27 mouse cellular contexts compared by ENCODE assay signal in genomic region chr5:140225881-140226280, GRCm38 (mm10).
DNase-seq lines count a peak whose midpoint lies in the region; ATAC-seq and TF ChIP-seq lines count a peak whose summit lies in the region.
"Had no signal": no experiment of that assay in that cellular context is flagged by ENCODE, and none has a peak within 500 bp of the region (broad histone marks: within the 10 kb centered on the region; RNA-seq: fewer than 3 reads in every experiment).

No protein-coding gene starts in this region.

- 0 out of 2 replicates have a peak overlapping the region, but pooled peaks have one; percentile 19 for H3K27ac ChIP-seq in embryonic facial prominence, embryonic 15.5 days (replicated peaks)
- no peak overlapping the region for H3K27ac ChIP-seq in embryonic facial prominence, embryonic 10.5 days (replicated peaks)
- peak overlapping the region; percentile 43; the same call in 1 of the 2 replicates for H3K27ac ChIP-seq in kidney, adult 2 months (ENCODE audit: insufficient read depth, low read depth, low read length)
- H3K27ac ChIP-seq in kidney, embryonic 16.5 days (ENCODE audit: low read length), result peak overlapping the region; percentile 48; the same call in 1 of the 2 replicates
- no peak overlapping the region for H3K27ac ChIP-seq in limb, embryonic 10.5 days
- H3K27ac ChIP-seq: embryonic facial prominence, embryonic 13.5 days; gastrocnemius, adult 2 months; heart, adult 2 months; hindbrain, embryonic 15.5 days; liver, embryonic 12.5 days; stomach, embryonic 15.5 days had no signal

- no peak overlapping the region for H3K9ac ChIP-seq in embryonic facial prominence, embryonic 15.5 days
- H3K9ac ChIP-seq in kidney, embryonic 16.5 days (replicated peaks; ENCODE audit: low read length), result no peak overlapping the region
- H3K9ac ChIP-seq: heart, embryonic 12.5 days; hindbrain, embryonic 15.5 days; liver, embryonic 12.5 days; liver, postnatal 0 days; midbrain, embryonic 12.5 days; stomach, embryonic 15.5 days had no signal

- H3K27me3 ChIP-seq in embryonic facial prominence, embryonic 15.5 days, result no peaks in the 10 kb centered on the region
- H3K27me3 ChIP-seq in embryonic facial prominence, embryonic 10.5 days (replicated peaks; ENCODE audit: low read depth, poor library complexity, severe bottlenecking), result no peaks in the 10 kb centered on the region
- H3K27me3 ChIP-seq in kidney, adult 2 months (replicated peaks; ENCODE audit: control insufficient read depth, insufficient read depth, low read length), result no peaks in the 10 kb centered on the region
- no peaks in the 10 kb centered on the region for H3K27me3 ChIP-seq in kidney, embryonic 16.5 days (ENCODE audit: insufficient read depth, low read length)
- H3K27me3 ChIP-seq in limb, embryonic 10.5 days (ENCODE audit: low read depth, poor library complexity, severe bottlenecking), result no peaks in the 10 kb centered on the region
- H3K27me3 ChIP-seq: CH12.LX; embryonic facial prominence, embryonic 13.5 days; hindbrain, embryonic 15.5 days; liver, embryonic 12.5 days; midbrain, embryonic 12.5 days; stomach, embryonic 15.5 days had no signal

- no peak for ATAC-seq in embryonic facial prominence, embryonic 15.5 days (ENCODE audit: insufficient number of reproducible peaks, low FRiP score, low TSS enrichment, low read depth)
- peak; percentile 83 for ATAC-seq in kidney, embryonic 16.5 days (ENCODE audit: low FRiP score, low TSS enrichment)
- ATAC-seq: forebrain, embryonic 16.5 days; liver, embryonic 12.5 days; liver, postnatal 0 days had no signal

- H3K4me1 ChIP-seq in embryonic facial prominence, embryonic 15.5 days, result peaks cover 34% of the 10 kb centered on the region
- H3K4me1 ChIP-seq in embryonic facial prominence, embryonic 10.5 days, result peaks cover 29% of the 10 kb centered on the region
- 0 out of 2 replicates have a peak, but pooled peaks cover 5% of the 10 kb centered on the region for H3K4me1 ChIP-seq in kidney, adult 2 months (ENCODE audit: control insufficient read depth, insufficient read depth, low read length)
- peaks cover 13% of the 10 kb centered on the region for H3K4me1 ChIP-seq in kidney, embryonic 16.5 days (ENCODE audit: insufficient read depth, low read length)
- H3K4me1 ChIP-seq in limb, embryonic 10.5 days, result peaks cover 14% of the 10 kb centered on the region; the same call in 1 of the 2 replicates
- H3K4me1 ChIP-seq: stomach, embryonic 15.5 days had no signal

- TF ChIP-seq POLR2A in kidney, adult 2 months (IDR thresholded peaks at IDR 0.05; ENCODE audit: low read depth, low read length), result no peak

- no peak for DNase-seq in embryonic facial prominence, embryonic 10.5 days (ENCODE audit: low spot score)
- peak; percentile 64 for DNase-seq in kidney, adult 2 months
- DNase-seq in kidney, postnatal 4 days, result peak; percentile 21 to 52
- no peak for DNase-seq in retina, embryonic 14.5 days (ENCODE audit: low spot score)
- no peak for DNase-seq in limb, embryonic 10.5 days (ENCODE audit: low spot score)
- DNase-seq: adrenal gland, adult 8-10 months; cerebellum, adult 11 months; cerebellum, adult 9-10 months; cerebellum, postnatal 36 days; gastrocnemius, adult 2 months; gastrocnemius, postnatal 36 days; heart, adult 2 months; liver, postnatal 0 days; lung, postnatal 36 days; retina, postnatal 1 day; right cerebral cortex, postnatal 14 days had no signal

- H3K36me3 ChIP-seq in embryonic facial prominence, embryonic 15.5 days, result no peaks in the 10 kb centered on the region; the same call in 1 of the 2 replicates
- peaks cover 17% of the 10 kb centered on the region for H3K36me3 ChIP-seq in embryonic facial prominence, embryonic 10.5 days (replicated peaks)
- H3K36me3 ChIP-seq in kidney, adult 2 months (ENCODE audit: control insufficient read depth, insufficient read depth, low read length), result no peaks in the 10 kb centered on the region
- H3K36me3 ChIP-seq in kidney, embryonic 16.5 days (ENCODE audit: insufficient read depth, low read length), result no peaks in the 10 kb centered on the region
- H3K36me3 ChIP-seq in limb, embryonic 10.5 days, result peaks cover 24% of the 10 kb centered on the region
- H3K36me3 ChIP-seq: heart, embryonic 12.5 days; hindbrain, embryonic 15.5 days; midbrain, embryonic 12.5 days; stomach, embryonic 15.5 days had no signal

- no peak overlapping the region for H3K4me2 ChIP-seq in embryonic facial prominence, embryonic 15.5 days (replicated peaks)
- H3K4me2 ChIP-seq in kidney, embryonic 16.5 days (replicated peaks; ENCODE audit: low read depth, low read length), result no peak overlapping the region
- H3K4me2 ChIP-seq: embryonic facial prominence, embryonic 13.5 days; heart, embryonic 12.5 days; hindbrain, embryonic 15.5 days; liver, embryonic 12.5 days; midbrain, embryonic 12.5 days; stomach, embryonic 15.5 days had no signal

- no peak overlapping the region for H3K4me3 ChIP-seq in embryonic facial prominence, embryonic 15.5 days (replicated peaks)
- H3K4me3 ChIP-seq in embryonic facial prominence, embryonic 10.5 days, result no peak overlapping the region
- H3K4me3 ChIP-seq in kidney, adult 2 months (ENCODE audit: insufficient read depth, low read depth, low read length), result no peak overlapping the region
- H3K4me3 ChIP-seq in kidney, embryonic 16.5 days (ENCODE audit: low read length), result no peak overlapping the region
- H3K4me3 ChIP-seq in limb, embryonic 10.5 days, result no peak overlapping the region
- H3K4me3 ChIP-seq: embryonic facial prominence, embryonic 13.5 days; erythroblast, embryonic 14.5 days; gastrocnemius, adult 2 months; heart, adult 2 months; heart, embryonic 12.5 days; hindbrain, embryonic 15.5 days; liver, embryonic 12.5 days; midbrain, embryonic 12.5 days; stomach, embryonic 15.5 days had no signal

- 65% methylated on average over 2 of the region's 2 CpGs for WGBS in embryonic facial prominence, embryonic 15.5 days
- 77% methylated on average over 2 of the region's 2 CpGs for WGBS in embryonic facial prominence, embryonic 10.5 days
- WGBS in kidney, adult 2 months, result 46% methylated on average over 2 of the region's 2 CpGs
- WGBS in kidney, embryonic 16.5 days, result 50% methylated on average over 2 of the region's 2 CpGs
- WGBS in limb, embryonic 10.5 days, result 85% methylated on average over 2 of the region's 2 CpGs

- no peak for TF ChIP-seq CTCF in kidney, adult 2 months (conservative IDR thresholded peaks at IDR 0.05; ENCODE audit: insufficient read depth, insufficient read length, low read depth, low read length)

- H3K9me3 ChIP-seq in embryonic facial prominence, embryonic 15.5 days (replicated peaks), result no peaks in the 10 kb centered on the region
- no peaks in the 10 kb centered on the region for H3K9me3 ChIP-seq in embryonic facial prominence, embryonic 10.5 days
- no peaks in the 10 kb centered on the region for H3K9me3 ChIP-seq in kidney, embryonic 16.5 days (ENCODE audit: low read length)
- H3K9me3 ChIP-seq in limb, embryonic 10.5 days (replicated peaks), result no peaks in the 10 kb centered on the region
- H3K9me3 ChIP-seq: embryonic facial prominence, embryonic 13.5 days; heart, embryonic 12.5 days; hindbrain, embryonic 15.5 days; liver, embryonic 12.5 days; midbrain, embryonic 12.5 days; stomach, embryonic 15.5 days had no signal

Comparison
In these comparisons a context has a peak if more than half of its experiments do, and no peak if none do; other contexts are left out.
1. H3K27ac ChIP-seq: peak in embryonic facial prominence, embryonic 15.5 days (single experiment), kidney, adult 2 months (single experiment) and kidney, embryonic 16.5 days (single experiment); none in embryonic facial prominence, embryonic 10.5 days (single experiment) and limb, embryonic 10.5 days (single experiment).
2. DNase-seq: peak in kidney, adult 2 months (single experiment) and kidney, postnatal 4 days (2 of 2); none in embryonic facial prominence, embryonic 10.5 days (single experiment), retina, embryonic 14.5 days (single experiment) and limb, embryonic 10.5 days (single experiment).